Mouse (Mus musculus) liver, adult 2 months (tissue): ENCODE measurements around the gene Anapc11.

ENCODE experiments used
- CTCF ChIP-seq: fragments of 200-500 bp; IDR thresholded peaks from 2 replicates; pipeline ENCODE4 v1.5.1; 2011; ENCODE audit warnings: low read depth, low read length, control low read depth
- POLR2A ChIP-seq: fragments of 200-500 bp; IDR thresholded peaks from 2 replicates; pipeline ENCODE4 v1.6.1; 2011; ENCODE audit warnings: low read length, control low read depth; ENCODE audit not compliant: insufficient read depth; ENCODE audit errors: extremely low read depth

DNA sequence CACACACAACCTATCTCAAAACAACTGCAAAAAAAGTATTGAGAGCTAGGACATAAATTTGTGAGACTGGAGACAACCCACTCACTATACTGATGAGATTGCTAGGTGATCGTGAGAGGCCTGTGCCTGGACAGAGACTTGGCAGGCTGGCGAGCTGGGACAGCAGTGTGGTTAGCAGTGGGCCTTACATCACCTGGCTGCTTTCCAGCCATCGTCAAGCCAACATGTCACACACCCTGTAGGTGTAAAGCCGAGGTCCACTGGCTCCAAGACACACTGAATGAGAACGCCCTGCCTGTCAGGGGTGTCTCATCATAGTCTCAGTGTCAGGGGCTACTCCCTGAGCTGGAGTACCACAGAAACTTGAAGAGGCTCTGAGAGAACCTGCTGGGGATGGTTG lies 45.5 kb upstream of the Anapc11 start:
- TF ChIP-seq CTCF (no peak), POLR2A (no peak)
